In genomic region chr16:4456391-4456790, GRCm38 (mm10) we compare ENCODE assay signal across 9 mouse cellular contexts. TPM values are rescaled to one million over a fixed set of nuclear protein-coding genes. Genes with fewer than 3 reads are reported as not detected.
DNase-seq lines count a peak whose midpoint lies in the region.
"Had no signal": no experiment of that assay in that cellular context is flagged by ENCODE, and none has a peak within 500 bp of the region (broad histone marks: within the 10 kb centered on the region; RNA-seq: fewer than 3 reads in every experiment).

No protein-coding gene starts in this region.

- DNase-seq in cerebellum, postnatal 10 days: peak; percentile 51 to 59
- DNase-seq in cerebellum, adult 8-10 months: no peak
- DNase-seq in frontal cortex, postnatal 36 days (ENCODE audit: low spot score in 2 of 2): peak; percentile 76 to 82
- peak; percentile 38 to 84 for DNase-seq in left cerebral cortex, adult 8-10 months (ENCODE audit: low spot score in 2 of 2)
- peak; percentile 65 to 80 for DNase-seq in right cerebral cortex, postnatal 10 days (ENCODE audit: low spot score in 2 of 2)
- DNase-seq in heart, postnatal 25 days (ENCODE audit: low spot score): no peak
- DNase-seq in Muller cell, postnatal 12 days (ENCODE audit: inconsistent ontology term): no peak
- no peak for DNase-seq in urinary bladder, postnatal 10 days (ENCODE audit: low spot score)
- DNase-seq: heart, postnatal 10 days had no signal

- intact Hi-C loops in heart, postnatal 25 days (cut with DNase I): no loop called here

RNA-seq across cellular contexts. Expression of gene Adcy9, which starts 36.1 kb away (rescaled TPM):
- total RNA-seq in left cerebral cortex, adult 8-10 months (2022): 10 to 100 TPM; 65.7 to 71.7 (median 69.8) TPM
- 10 to 100 TPM; 22.4 to 24.1 TPM for total RNA-seq in heart, postnatal 25 days (2021)

Comparison
In these comparisons a context has a peak if more than half of its experiments do, and no peak if none do; other contexts are left out.
1. DNase-seq: peak in cerebellum, postnatal 10 days (2 of 2), frontal cortex, postnatal 36 days (2 of 2), left cerebral cortex, adult 8-10 months (2 of 2) and right cerebral cortex, postnatal 10 days (2 of 2); none in cerebellum, adult 8-10 months (single experiment), heart, postnatal 25 days (single experiment), Muller cell, postnatal 12 days (single experiment) and urinary bladder, postnatal 10 days (single experiment).